Mouse (Mus musculus) heart, adult 2 months (tissue): ENCODE measurements around the gene Kcnb1. TPM values are rescaled to one million over a fixed set of nuclear protein-coding genes. Genes with fewer than 3 reads are reported as not detected.

Experiments
- DNase-seq, 2 experiments: peaks; one replicate each; pipeline ENCODE4 v3.0.0; 2021
- H3K27ac ChIP-seq: fragments of 200-600 bp; 2 replicates; pipeline ENCODE4 v1.8.1; 2022
- H3K27me3 ChIP-seq: fragments of 200-500 bp; 2 replicates; pipeline ENCODE4 v1.6.1; 2012; ENCODE audit warnings: mild to moderate bottlenecking, low read length, inconsistent platforms, mixed read lengths; ENCODE audit not compliant: control insufficient read depth, insufficient read depth
- H3K36me3 ChIP-seq: fragments of 200-500 bp; 2 replicates; pipeline ENCODE4 v1.6.1; 2012; ENCODE audit warnings: low read length, inconsistent platforms; ENCODE audit not compliant: control insufficient read depth, insufficient read depth
- H3K4me1 ChIP-seq: fragments of 200-500 bp; 2 replicates; pipeline ENCODE4 v1.6.1; 2011; ENCODE audit warnings: low read length; ENCODE audit not compliant: control insufficient read depth, insufficient read depth
- H3K4me3 ChIP-seq: fragments of 200-600 bp; 2 replicates; pipeline ENCODE4 v1.8.1; 2022
- H3K79me2 ChIP-seq: fragments of 200-500 bp; replicated peaks from 2 replicates; pipeline ENCODE4 v1.6.1; 2012; ENCODE audit warnings: mild to moderate bottlenecking, inconsistent platforms, low read length, moderate library complexity, mixed read lengths; ENCODE audit not compliant: control insufficient read depth, insufficient read depth
- H3K9ac ChIP-seq: fragments of 200-500 bp; 2 replicates; pipeline ENCODE4 v1.6.1; 2012; ENCODE audit warnings: low read depth, mild to moderate bottlenecking, control low read depth, inconsistent platforms, low read length, mixed read lengths
- CTCF ChIP-seq: fragments of 200-600 bp; IDR thresholded peaks from 2 replicates; pipeline ENCODE4 v1.8.1; 2022; ENCODE audit warnings: antibody characterized with exemption, mild to moderate bottlenecking, moderate library complexity
- EP300 ChIP-seq: fragments of 200-500 bp; IDR thresholded peaks from 2 replicates; pipeline ENCODE4 v1.6.1; 2011; ENCODE audit warnings: low read depth, low read length, control low read depth; ENCODE audit not compliant: insufficient read depth
- POLR2A ChIP-seq: fragments of 200-500 bp; IDR thresholded peaks from 2 replicates; pipeline ENCODE4 v1.6.1; 2011; ENCODE audit warnings: mild to moderate bottlenecking, low read depth, low read length, control low read depth; ENCODE audit not compliant: insufficient read depth
- WGBS: fragments of 180-500 bp; shearing (Covaris S2); methylation state at CpG from one replicate; pipeline ENCODE4 v1.1.7; 2018; 5-methylcytosine and 5-hydroxymethylcytosine counted together
- intact Hi-C: fragments of 180-260 bp; cut with DNase I; formaldehyde crosslinking; loops from one replicate; pipeline ENCODE4 v1.15.1; 2025
- polyA plus RNA-seq: library from polyadenylated mRNA; depleted of rRNA; stranded (reverse); fragments of >200 nt; gene quantifications from 2 replicates; pipeline ENCODE4 v1.2.3, GENCODE M21; 2012
- total RNA-seq, 2 experiments: library from RNA; stranded (reverse); gene quantifications; 2 replicates each; pipeline ENCODE4 v1.2.3; 2021

Gene Kcnb1
- total and polyA plus RNA-seq, 3 experiments: 17.2 to 38.8 (median 32.8) TPM

- H3K36me3 ChIP-seq: no peaks in the 10 kb centered on the region
- DNase-seq: no peak
- no peak overlapping the region for H3K27ac ChIP-seq
- no peak overlapping the region for H3K9ac ChIP-seq
- no peak overlapping the region for H3K4me3 ChIP-seq
- peaks cover 18% of the 10 kb centered on the region for H3K4me1 ChIP-seq
- H3K27me3 ChIP-seq: no peaks in the 10 kb centered on the region
- TF ChIP-seq EP300: no peak
- no peak for TF ChIP-seq CTCF
- 68% methylated on average over 2 of the region's 2 CpGs for WGBS
- peaks cover 2% of the 10 kb centered on the region for H3K79me2 ChIP-seq
- intact Hi-C loops: no loop called here
Measured at GRCm38 (mm10) chr2:167143914-167144313, 46.0 kb downstream of the Kcnb1 start.

DNA sequence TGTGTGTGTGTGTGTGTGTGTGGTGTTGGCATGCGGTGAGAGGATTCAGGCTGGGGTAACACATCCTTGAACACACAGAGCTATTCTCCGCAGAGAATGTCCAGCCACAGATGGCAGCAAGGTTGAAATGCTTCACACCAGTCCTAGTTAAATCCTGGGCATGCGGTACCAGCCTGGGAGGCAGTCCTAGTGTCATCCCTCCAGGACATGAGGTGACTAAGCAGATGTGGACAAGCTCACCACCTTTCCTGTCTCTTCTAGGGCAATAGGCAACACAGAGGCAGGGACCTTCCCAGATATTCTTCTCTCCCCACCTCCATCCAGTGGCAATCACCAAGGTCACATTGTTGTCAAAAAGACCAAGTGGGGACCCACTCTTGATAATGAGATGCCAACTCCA lies 47.7 kb downstream of the Kcnb1 start:
- TF ChIP-seq CTCF: no peak
- Histone ChIP-seq H3K9ac (no peak overlapping the region), H3K36me3 (no peaks in the 10 kb centered on the region), H3K79me2 (peaks cover 2% of the 10 kb centered on the region), H3K27ac (no peak overlapping the region), H3K4me1 (peaks cover 15% of the 10 kb centered on the region), H3K4me3 (no peak overlapping the region), H3K27me3 (no peaks in the 10 kb centered on the region)
- intact Hi-C loops: no loop called here
- WGBS: 96% methylated on average over 3 of the region's 3 CpGs
- no peak for DNase-seq

DNA sequence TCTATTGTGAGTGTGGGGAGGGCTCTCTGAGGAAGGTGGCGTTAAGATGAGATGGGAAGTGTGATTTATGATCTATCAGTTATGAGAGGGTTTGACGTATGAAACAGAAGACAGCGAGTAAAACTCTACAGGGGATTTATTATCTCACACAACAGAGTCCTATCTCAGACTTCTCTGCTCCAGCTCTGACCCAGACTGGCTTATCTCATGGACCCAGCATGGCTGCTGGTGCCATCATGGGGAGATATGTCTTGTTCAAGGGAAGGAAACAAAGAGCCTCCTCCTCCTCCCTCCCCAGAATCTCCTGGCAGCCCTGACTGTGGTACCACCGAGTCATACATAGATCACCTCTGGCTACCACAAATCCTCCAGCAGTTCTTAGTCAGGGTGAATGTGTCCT lies 48.1 kb downstream of the Kcnb1 start:
- 66% methylated on average over 4 of the region's 4 CpGs for WGBS

DNA sequence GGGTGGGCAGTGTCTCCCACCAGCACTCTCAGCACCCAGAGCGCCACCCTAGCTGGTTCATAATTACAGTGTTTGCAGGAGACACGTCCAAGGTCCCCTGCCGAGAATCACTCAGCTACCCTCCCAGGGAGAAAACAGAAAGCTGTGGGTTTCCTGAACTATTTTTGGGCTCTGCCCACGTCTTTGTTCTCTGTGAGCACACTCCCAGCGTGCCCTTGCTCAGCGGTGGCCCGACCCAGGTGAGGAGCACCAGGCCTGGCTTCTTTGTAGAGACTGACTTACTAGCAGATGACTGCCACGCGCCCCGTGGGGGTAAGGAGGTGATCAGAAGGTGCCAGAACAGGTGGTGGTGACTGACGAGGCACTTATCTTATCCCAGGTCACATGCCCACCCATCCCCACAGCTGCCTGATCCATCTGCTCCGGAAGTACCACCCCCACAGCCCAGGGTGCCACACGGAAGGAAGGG lies 50.1 kb downstream of the Kcnb1 start:
- no peak for DNase-seq
- Histone ChIP-seq H3K9ac (no peak overlapping the region), H3K4me1 (peaks cover 13% of the 10 kb centered on the region), H3K4me3 (no peak overlapping the region), H3K27ac (peak overlapping the region; percentile 45), H3K27me3 (no peaks in the 10 kb centered on the region), H3K36me3 (no peaks in the 10 kb centered on the region), H3K79me2 (peaks cover 2% of the 10 kb centered on the region)
- TF ChIP-seq EP300 (no peak), POLR2A (no peak), CTCF (no peak)
- 31% methylated on average over 13 of the region's 13 CpGs for WGBS
- intact Hi-C loops: no loop called here

More for the DNA sequence above, 48.1 kb downstream of the Kcnb1 start:
- Histone ChIP-seq H3K9ac (no peak overlapping the region), H3K27ac (no peak overlapping the region), H3K36me3 (no peaks in the 10 kb centered on the region), H3K79me2 (peaks cover 2% of the 10 kb centered on the region), H3K27me3 (no peaks in the 10 kb centered on the region), H3K4me1 (peaks cover 15% of the 10 kb centered on the region), H3K4me3 (no peak overlapping the region)
- intact Hi-C loops: no loop called here
- DNase-seq: no peak
- no peak for TF ChIP-seq CTCF
- TF ChIP-seq EP300: no peak
- no peak for TF ChIP-seq POLR2A

DNA sequence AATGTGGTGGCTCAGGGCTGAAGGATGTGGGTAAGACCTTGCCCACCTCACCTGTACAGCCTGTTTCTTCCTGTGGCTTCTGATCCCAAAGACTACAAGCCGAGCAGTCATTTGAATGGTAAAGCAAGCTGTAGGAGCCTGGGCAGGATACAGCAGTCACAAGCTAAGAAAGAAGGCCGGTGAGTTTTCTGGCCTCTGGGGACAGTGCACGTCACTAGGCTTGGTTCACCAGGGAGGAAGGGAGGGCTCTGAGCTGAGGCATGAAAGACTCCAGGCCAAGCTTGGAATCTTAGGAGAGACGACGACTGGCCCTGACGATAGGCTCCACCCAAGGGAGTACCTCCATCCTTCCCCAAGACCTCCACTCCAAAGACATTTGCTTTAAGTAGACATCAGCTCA lies 51.3 kb downstream of the Kcnb1 start:
- Histone ChIP-seq H3K4me3 (no peak overlapping the region), H3K36me3 (no peaks in the 10 kb centered on the region), H3K79me2 (peaks cover 2% of the 10 kb centered on the region), H3K9ac (no peak overlapping the region), H3K27ac (peak overlapping the region; percentile 40; the same call in 1 of the 2 replicates), H3K27me3 (no peaks in the 10 kb centered on the region), H3K4me1 (peaks cover 11% of the 10 kb centered on the region)
- TF ChIP-seq CTCF (no peak), EP300 (no peak), POLR2A (no peak)
- intact Hi-C loops: no loop called here
- 36% methylated on average over 6 of the region's 6 CpGs for WGBS
- DNase-seq: no peak

DNA sequence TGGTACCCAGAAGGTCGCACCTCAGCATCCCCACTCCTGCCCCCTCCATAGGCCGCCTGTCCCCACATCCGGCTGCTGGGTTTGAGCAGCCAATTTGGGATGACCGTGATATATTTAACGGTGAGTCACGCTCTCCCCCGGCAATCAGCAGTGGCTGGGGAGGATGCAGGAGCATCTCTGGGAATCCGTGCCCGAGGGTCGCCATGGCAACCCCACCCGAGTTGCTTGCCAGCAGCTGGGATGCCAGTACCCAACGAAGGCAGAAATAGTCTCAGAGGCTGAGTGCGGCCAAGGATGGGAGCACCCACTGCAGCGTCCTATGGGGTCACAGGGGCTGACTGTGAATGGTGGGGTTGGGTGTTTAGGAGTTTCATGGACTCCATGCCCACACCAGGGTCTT lies 53.0 kb downstream of the Kcnb1 start:
- Histone ChIP-seq H3K79me2 (no peaks in the 10 kb centered on the region), H3K36me3 (no peaks in the 10 kb centered on the region), H3K27me3 (no peaks in the 10 kb centered on the region), H3K9ac (no peak overlapping the region), H3K4me1 (peaks cover 11% of the 10 kb centered on the region), H3K27ac (no peak overlapping the region), H3K4me3 (no peak overlapping the region)
- DNase-seq: no peak
- TF ChIP-seq POLR2A (no peak), CTCF (no peak), EP300 (no peak)
- whole genome bisulfite sequencing: 70% methylated on average over 14 of the region's 14 CpGs
- intact Hi-C loops: no loop called here

DNA sequence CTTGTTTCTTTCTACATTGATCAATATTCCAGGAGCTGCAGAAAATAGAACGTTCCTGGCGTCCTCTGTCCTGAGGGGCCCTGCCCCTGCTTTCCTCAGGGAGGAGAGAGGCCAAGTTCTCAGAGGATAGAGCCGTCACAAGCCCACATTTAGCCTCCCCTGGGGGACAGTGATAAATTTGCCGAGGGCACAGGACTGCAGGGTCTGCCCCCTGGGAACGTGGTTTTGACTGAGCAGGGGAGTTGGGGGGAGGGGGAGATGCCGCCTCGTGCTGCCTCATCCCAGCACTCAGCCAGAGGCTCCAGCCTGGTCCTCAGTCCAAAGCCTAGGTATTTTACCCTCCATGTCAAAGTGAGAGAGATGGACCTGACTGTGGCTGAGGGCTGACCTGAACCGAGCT lies 57.9 kb downstream of the Kcnb1 start:
- TF ChIP-seq CTCF (no peak), POLR2A (no peak), EP300 (no peak)
- peaks cover 25% of the 10 kb centered on the region for H3K4me1 ChIP-seq
- WGBS: 33% methylated on average over 8 of the region's 8 CpGs
- peak overlapping the region; percentile 16; the same call in 1 of the 2 replicates for H3K27ac ChIP-seq
- H3K79me2 ChIP-seq: no peaks in the 10 kb centered on the region
- intact Hi-C loops: no loop called here
- H3K4me3 ChIP-seq: no peak overlapping the region
- no peak for DNase-seq
- no peaks in the 10 kb centered on the region for H3K27me3 ChIP-seq
- H3K9ac ChIP-seq: no peak overlapping the region
- H3K36me3 ChIP-seq: no peaks in the 10 kb centered on the region
